Mouse (Mus musculus) lung, postnatal 14 days (tissue): ENCODE results near the gene Hspa5.
"Not testable (repeated sequence)": the region's sequence is repeated elsewhere in the genome, so short reads cannot be mapped to it uniquely, and the experiment has no call there.

Source experiments
- DNase-seq: peaks from one replicate; pipeline ENCODE4 v3.0.0; 2021

Gene Hspa5

GRCm38 (mm10) chr2:34809568-34809967, 37.8 kb downstream of the Hspa5 start:
- no peak for DNase-seq

GRCm38 (mm10) chr2:34810775-34811174, 39.0 kb downstream of the Hspa5 start:
- no peak for DNase-seq

GRCm38 (mm10) chr2:34812706-34813105, 40.9 kb downstream of the Hspa5 start:
- no peak for DNase-seq

- not testable (repeated sequence) for DNase-seq
Measured at GRCm38 (mm10) chr2:34815893-34816292, 44.1 kb downstream of the Hspa5 start.

- no peak for DNase-seq
Measured at GRCm38 (mm10) chr2:34818492-34818891, 46.7 kb downstream of the Hspa5 start.

- peak; percentile 93 for DNase-seq
Measured at GRCm38 (mm10) chr2:34825827-34826459, 54.2 kb downstream of the Hspa5 start, which contains the start of gene Fbxw2. Gene Fbxw2 (minus strand): TSS chr2:34826311.

GRCm38 (mm10) chr2:34826460-34827231, 54.9 kb downstream of the Hspa5 start:
- no peak for DNase-seq
